Mouse (Mus musculus): ENCODE measurements at regions not wholly inside any gene's neighbourhood (a gene's known extent, or its start where the extent isn't known, plus 50 kb on each side); places are given as distances from the start of the nearest gene placed in this dataset.

DNA sequence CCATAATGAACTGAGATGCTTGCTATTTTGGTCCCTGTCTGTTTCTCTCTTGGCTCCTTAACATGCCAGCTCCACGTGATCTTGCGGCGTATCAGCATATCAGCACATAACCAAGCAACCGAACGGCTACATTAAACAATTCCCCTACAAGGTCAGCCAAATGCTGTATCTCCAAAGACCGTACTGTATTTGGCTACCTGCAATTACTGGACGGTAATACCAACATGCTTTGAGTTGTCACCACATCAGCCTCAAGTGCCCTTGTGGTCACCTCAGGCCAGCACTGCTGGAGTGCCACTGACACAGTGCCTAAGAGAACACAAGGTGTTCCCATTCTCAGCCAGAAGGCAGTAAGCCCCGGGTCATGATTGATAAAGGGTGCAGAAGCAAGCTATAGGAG is 70.2 kb downstream of the Dyrk2 start:
- dilution Hi-C loops (cut with MboI; ENCODE audit: extremely low pct_ligation_motif_present, extremely low pct_unique_long_range_greater_than_20kb, low sequenced_read_pairs) (no loop called here), in situ Hi-C loops (cut with MboI; ENCODE audit: low pct_ligation_motif_present, low pct_unique_long_range_greater_than_20kb, low sequenced_read_pairs) (no loop called here)
- H3K4me3 ChIP-seq (replicated peaks in 1 of 3; ENCODE audit: low read depth in 2 of 3, low read length in 2 of 3, poor library complexity in 1 of 3) = no peak overlapping the region
- no peaks in the 10 kb centered on the region for H3K36me3 ChIP-seq (replicated peaks in 1 of 2; ENCODE audit: control insufficient read depth in 1 of 2, insufficient read depth in 1 of 2, low read length in 1 of 2)
- H3K79me2 ChIP-seq (replicated peaks; ENCODE audit: control insufficient read depth, extremely low read depth, insufficient read depth, poor library complexity, severe bottlenecking) = no peaks in the 10 kb centered on the region
- H3K9me3 ChIP-seq (replicated peaks; ENCODE audit: low read length) = no peaks in the 10 kb centered on the region
- H3K4me1 ChIP-seq (ENCODE audit: control insufficient read depth in 1 of 2, insufficient read depth in 2 of 2) = peaks cover 1 to 17% of the 10 kb centered on the region in 2 experiments; a peak in 3 of 4 replicates
- no peak overlapping the region for H3K9ac ChIP-seq (ENCODE audit: insufficient read depth, low read depth)
- no peak overlapping the region for H3K4me2 ChIP-seq (ENCODE audit: insufficient read depth, low read depth, poor library complexity, severe bottlenecking)
- no peak for DNase-seq (ENCODE audit: extremely low read depth)
- H3K27ac ChIP-seq (ENCODE audit: insufficient read depth, low read depth) = no peak overlapping the region
- H3K27me3 ChIP-seq (replicated peaks) = no peaks in the 10 kb centered on the region
- TF ChIP-seq ZNF384 (IDR thresholded peaks at IDR 0.05; ENCODE audit: low read depth, low read length) = no peak
- TF ChIP-seq RAD21 (IDR thresholded peaks at IDR 0.05; ENCODE audit: low read depth, low read length) = no peak
- TF ChIP-seq SMC3 (IDR thresholded peaks at IDR 0.05; ENCODE audit: low read depth, low read length) = no peak
- TF ChIP-seq ELF1 (IDR thresholded peaks at IDR 0.05; ENCODE audit: low read depth, low read length) = no peak
- TF ChIP-seq POLR2A (IDR thresholded peaks at IDR 0.05; ENCODE audit: low read depth, low read length) = no peak
- TF ChIP-seq JUN (IDR thresholded peaks at IDR 0.05; ENCODE audit: insufficient read depth, low read depth, low read length) = no peak
- TF ChIP-seq HCFC1 (IDR thresholded peaks at IDR 0.05; ENCODE audit: low read depth, low read length) = no peak
- TF ChIP-seq RCOR1 (conservative IDR thresholded peaks at IDR 0.05; ENCODE audit: low read depth, low read length) = no peak
- no peak for TF ChIP-seq MAX (IDR thresholded peaks at IDR 0.05; ENCODE audit: low read length)
- TF ChIP-seq TBP (conservative IDR thresholded peaks at IDR 0.05; ENCODE audit: low read depth, low read length) = no peak
- TF ChIP-seq KAT2A (IDR thresholded peaks at IDR 0.05; ENCODE audit: insufficient replicate concordance, low read length) = no peak
- no peak for TF ChIP-seq CHD1 (IDR thresholded peaks at IDR 0.05; ENCODE audit: low read depth, low read length)
- TF ChIP-seq SIN3A (IDR thresholded peaks at IDR 0.05; ENCODE audit: low read length) = no peak
- TF ChIP-seq ZKSCAN1 (IDR thresholded peaks at IDR 0.05; ENCODE audit: borderline replicate concordance, low read depth, low read length) = no peak
- no peak for TF ChIP-seq CTCF (conservative IDR thresholded peaks at IDR 0.05 in 1 of 2, IDR thresholded peaks at IDR 0.05 in 1 of 2; ENCODE audit: low read depth in 2 of 2, low read length in 2 of 2)
- no peak for TF ChIP-seq MEF2A (IDR thresholded peaks at IDR 0.05; ENCODE audit: borderline replicate concordance, low read depth, low read length)
- TF ChIP-seq IRF4 (IDR thresholded peaks at IDR 0.05; ENCODE audit: low read depth, low read length) = no peak

DNA sequence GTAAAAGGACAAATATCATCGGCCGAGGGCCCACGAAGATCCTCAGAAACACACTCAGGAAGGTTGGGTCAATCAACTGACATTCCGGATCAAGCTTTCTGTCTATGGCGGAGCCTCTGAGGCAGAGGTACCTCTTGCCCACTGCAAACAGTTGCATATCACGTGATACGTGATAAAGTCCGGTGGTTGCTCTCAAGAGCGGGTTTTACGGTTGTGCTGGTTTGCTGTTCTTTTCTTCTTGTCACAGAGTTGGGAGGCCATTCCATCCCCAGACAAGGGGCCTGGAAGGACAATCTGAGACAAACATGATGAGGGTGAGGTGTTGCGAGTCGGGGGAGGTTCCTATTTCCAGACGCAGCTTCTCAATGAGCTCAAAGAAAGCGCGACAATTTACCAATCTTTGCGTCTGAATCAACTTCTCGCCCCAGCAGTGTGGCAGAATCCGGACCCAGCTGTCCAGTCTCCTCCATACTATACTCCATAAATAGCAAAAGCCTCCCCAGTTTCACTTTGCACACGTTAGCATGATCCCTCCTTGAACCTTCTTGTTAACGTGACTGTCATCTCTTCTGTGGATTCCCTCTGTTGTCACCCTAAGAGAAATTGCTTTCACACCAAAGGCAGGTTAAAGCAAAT is 66.0 kb downstream of the Dyrk2 start:
- Histone ChIP-seq H3K4me2 (ENCODE audit: insufficient read depth, low read depth, poor library complexity, severe bottlenecking) (no peak overlapping the region; the same call in 1 of the 2 replicates), H3K36me3 (replicated peaks in 1 of 2; ENCODE audit: control insufficient read depth in 1 of 2, insufficient read depth in 1 of 2, low read length in 1 of 2) (no peaks in the 10 kb centered on the region), H3K79me2 (replicated peaks; ENCODE audit: control insufficient read depth, extremely low read depth, insufficient read depth, poor library complexity, severe bottlenecking) (no peaks in the 10 kb centered on the region), H3K4me1 (ENCODE audit: control insufficient read depth in 1 of 2, insufficient read depth in 2 of 2) (peaks cover 2 to 18% of the 10 kb centered on the region in 2 experiments; a peak in 3 of 4 replicates), H3K27ac (ENCODE audit: insufficient read depth, low read depth) (no peak overlapping the region), H3K27me3 (replicated peaks) (no peaks in the 10 kb centered on the region), H3K9me3 (replicated peaks; ENCODE audit: low read length) (no peaks in the 10 kb centered on the region), H3K4me3 (replicated peaks in 1 of 3; ENCODE audit: low read depth in 2 of 3, low read length in 2 of 3, poor library complexity in 1 of 3) (no peak overlapping the region), H3K9ac (ENCODE audit: insufficient read depth, low read depth) (no peak overlapping the region)
- TF ChIP-seq MAZ (IDR thresholded peaks at IDR 0.05; ENCODE audit: low read depth, low read length) = no peak
- TF ChIP-seq CHD2 (IDR thresholded peaks at IDR 0.05; ENCODE audit: low read length) = no peak
- no peak for TF ChIP-seq CHD1 (IDR thresholded peaks at IDR 0.05; ENCODE audit: low read depth, low read length)
- TF ChIP-seq RAD21 (IDR thresholded peaks at IDR 0.05; ENCODE audit: low read depth, low read length) = no peak
- no peak for TF ChIP-seq RCOR1 (conservative IDR thresholded peaks at IDR 0.05; ENCODE audit: low read depth, low read length)
- TF ChIP-seq ETS1 (conservative IDR thresholded peaks at IDR 0.05; ENCODE audit: low read depth, low read length) = no peak
- no peak for TF ChIP-seq NRF1 (IDR thresholded peaks at IDR 0.05; ENCODE audit: low read depth, low read length)
- no peak for TF ChIP-seq POLR2A (IDR thresholded peaks at IDR 0.05; ENCODE audit: low read depth, low read length)
- no peak for TF ChIP-seq E2F4 (IDR thresholded peaks at IDR 0.05; ENCODE audit: insufficient replicate concordance, low read depth, low read length)
- no peak for TF ChIP-seq ELF1 (IDR thresholded peaks at IDR 0.05; ENCODE audit: low read depth, low read length)
- dilution Hi-C loops (cut with MboI; ENCODE audit: extremely low pct_ligation_motif_present, extremely low pct_unique_long_range_greater_than_20kb, low sequenced_read_pairs) = no loop called here
- in situ Hi-C loops (cut with MboI; ENCODE audit: low pct_ligation_motif_present, low pct_unique_long_range_greater_than_20kb, low sequenced_read_pairs) = no loop called here
- no peak for DNase-seq (ENCODE audit: extremely low read depth)
